Mouse (Mus musculus): ENCODE measurements at regions not wholly inside any gene's neighbourhood (a gene's known extent, or its start where the extent isn't known, plus 50 kb on each side); places are given as distances from the start of the nearest gene placed in this dataset.

- Histone ChIP-seq H3K4me1 (ENCODE audit: control insufficient read depth, insufficient read depth, low read length) (no peaks in the 10 kb centered on the region), H3K27ac (ENCODE audit: low read length) (no peak overlapping the region), H3K27me3 (ENCODE audit: control insufficient read depth, insufficient read depth, low read depth, low read length) (no peaks in the 10 kb centered on the region), H3K36me3 (ENCODE audit: control insufficient read depth, insufficient read depth, low read length) (no peaks in the 10 kb centered on the region), H3K4me2 (ENCODE audit: low read length) (no peak overlapping the region), H3K9me3 (replicated peaks; ENCODE audit: control insufficient read depth, low read length, poor library complexity, severe bottlenecking) (no peaks in the 10 kb centered on the region), H3K9ac (ENCODE audit: low read depth, low read length) (no peak overlapping the region), H3K4me3 (ENCODE audit: low read depth, low read length) (no peak overlapping the region)
- WGBS: 90% methylated on average over 4 of the region's 4 CpGs
- ATAC-seq: no peak
Observed at GRCm38 (mm10) chr13:102094193-102094592, 326.2 kb upstream of the Pik3r1 start.

GRCm38 (mm10) chr13:102103161-102103560 lies 335.1 kb upstream of the Pik3r1 start:
- Histone ChIP-seq H3K36me3 (ENCODE audit: control insufficient read depth, insufficient read depth, low read length) (no peaks in the 10 kb centered on the region), H3K9me3 (replicated peaks; ENCODE audit: control insufficient read depth, low read length, poor library complexity, severe bottlenecking) (no peaks in the 10 kb centered on the region), H3K4me1 (ENCODE audit: control insufficient read depth, insufficient read depth, low read length) (no peaks in the 10 kb centered on the region), H3K27ac (ENCODE audit: low read length) (no peak overlapping the region), H3K9ac (ENCODE audit: low read depth, low read length) (no peak overlapping the region), H3K27me3 (ENCODE audit: control insufficient read depth, insufficient read depth, low read depth, low read length) (no peaks in the 10 kb centered on the region), H3K4me2 (ENCODE audit: low read length) (no peak overlapping the region), H3K4me3 (ENCODE audit: low read depth, low read length) (no peak overlapping the region)
- no peak for ATAC-seq
- WGBS: 76% methylated on average over 1 of the region's 1 CpGs

GRCm38 (mm10) chr13:102106188-102106587 lies 338.2 kb upstream of the Pik3r1 start:
- H3K27me3 ChIP-seq (ENCODE audit: control insufficient read depth, insufficient read depth, low read depth, low read length): no peaks in the 10 kb centered on the region
- H3K4me1 ChIP-seq (ENCODE audit: control insufficient read depth, insufficient read depth, low read length): no peaks in the 10 kb centered on the region
- no peak overlapping the region for H3K9ac ChIP-seq (ENCODE audit: low read depth, low read length)
- no peaks in the 10 kb centered on the region for H3K36me3 ChIP-seq (ENCODE audit: control insufficient read depth, insufficient read depth, low read length)
- no peaks in the 10 kb centered on the region for H3K9me3 ChIP-seq (replicated peaks; ENCODE audit: control insufficient read depth, low read length, poor library complexity, severe bottlenecking)
- no peak overlapping the region for H3K4me3 ChIP-seq (ENCODE audit: low read depth, low read length)
- H3K27ac ChIP-seq (ENCODE audit: low read length): no peak overlapping the region
- 32% methylated on average over 1 of the region's 1 CpGs for WGBS
- H3K4me2 ChIP-seq (ENCODE audit: low read length): no peak overlapping the region
- no peak for ATAC-seq

- Histone ChIP-seq H3K4me2 (ENCODE audit: low read length) (no peak overlapping the region), H3K4me3 (ENCODE audit: low read depth, low read length) (no peak overlapping the region), H3K4me1 (ENCODE audit: control insufficient read depth, insufficient read depth, low read length) (no peaks in the 10 kb centered on the region), H3K27me3 (ENCODE audit: control insufficient read depth, insufficient read depth, low read depth, low read length) (no peaks in the 10 kb centered on the region), H3K9me3 (replicated peaks; ENCODE audit: control insufficient read depth, low read length, poor library complexity, severe bottlenecking) (no peaks in the 10 kb centered on the region), H3K36me3 (ENCODE audit: control insufficient read depth, insufficient read depth, low read length) (no peaks in the 10 kb centered on the region), H3K9ac (ENCODE audit: low read depth, low read length) (no peak overlapping the region), H3K27ac (ENCODE audit: low read length) (no peak overlapping the region)
- no peak for ATAC-seq
- 81% methylated on average over 1 of the region's 1 CpGs for WGBS
Observed at GRCm38 (mm10) chr13:102108204-102108603, 340.2 kb upstream of the Pik3r1 start.

- Histone ChIP-seq H3K27me3 (ENCODE audit: control insufficient read depth, insufficient read depth, low read depth, low read length) (no peaks in the 10 kb centered on the region), H3K27ac (ENCODE audit: low read length) (no peak overlapping the region), H3K9me3 (replicated peaks; ENCODE audit: control insufficient read depth, low read length, poor library complexity, severe bottlenecking) (no peaks in the 10 kb centered on the region), H3K4me3 (ENCODE audit: low read depth, low read length) (no peak overlapping the region), H3K9ac (ENCODE audit: low read depth, low read length) (no peak overlapping the region), H3K4me1 (ENCODE audit: control insufficient read depth, insufficient read depth, low read length) (no peaks in the 10 kb centered on the region), H3K36me3 (ENCODE audit: control insufficient read depth, insufficient read depth, low read length) (no peaks in the 10 kb centered on the region), H3K4me2 (ENCODE audit: low read length) (no peak overlapping the region)
- ATAC-seq: no peak
- 71% methylated on average over 3 of the region's 3 CpGs for WGBS
Observed at GRCm38 (mm10) chr13:102108916-102109315, 340.9 kb upstream of the Pik3r1 start.

- Histone ChIP-seq H3K36me3 (ENCODE audit: control insufficient read depth, insufficient read depth, low read length) (no peaks in the 10 kb centered on the region), H3K27ac (ENCODE audit: low read length) (no peak overlapping the region), H3K4me1 (ENCODE audit: control insufficient read depth, insufficient read depth, low read length) (no peaks in the 10 kb centered on the region), H3K27me3 (ENCODE audit: control insufficient read depth, insufficient read depth, low read depth, low read length) (no peaks in the 10 kb centered on the region), H3K9me3 (replicated peaks; ENCODE audit: control insufficient read depth, low read length, poor library complexity, severe bottlenecking) (no peaks in the 10 kb centered on the region), H3K4me3 (ENCODE audit: low read depth, low read length) (no peak overlapping the region), H3K9ac (ENCODE audit: low read depth, low read length) (no peak overlapping the region), H3K4me2 (ENCODE audit: low read length) (no peak overlapping the region)
- ATAC-seq: no peak
- 97% methylated on average over 5 of the region's 5 CpGs for WGBS
Observed at GRCm38 (mm10) chr13:102113941-102114340, 345.9 kb upstream of the Pik3r1 start.

- no peaks in the 10 kb centered on the region for H3K4me1 ChIP-seq (ENCODE audit: control insufficient read depth, insufficient read depth, low read length)
- 94% methylated on average over 6 of the region's 6 CpGs for WGBS
Observed at GRCm38 (mm10) chr13:102122341-102122740, 354.3 kb upstream of the Pik3r1 start.

GRCm38 (mm10) chr13:102127933-102128430 lies 360.0 kb upstream of the Pik3r1 start:
- Histone ChIP-seq H3K9ac (ENCODE audit: low read depth, low read length) (no peak overlapping the region), H3K4me2 (ENCODE audit: low read length) (no peak overlapping the region), H3K27me3 (ENCODE audit: control insufficient read depth, insufficient read depth, low read depth, low read length) (no peaks in the 10 kb centered on the region), H3K27ac (ENCODE audit: low read length) (no peak overlapping the region), H3K4me3 (ENCODE audit: low read depth, low read length) (no peak overlapping the region), H3K9me3 (replicated peaks; ENCODE audit: control insufficient read depth, low read length, poor library complexity, severe bottlenecking) (no peaks in the 10 kb centered on the region), H3K36me3 (ENCODE audit: control insufficient read depth, insufficient read depth, low read length) (no peaks in the 10 kb centered on the region), H3K4me1 (ENCODE audit: control insufficient read depth, insufficient read depth, low read length) (no peaks in the 10 kb centered on the region)
- 87% methylated on average over 4 of the region's 4 CpGs for WGBS
- no peak for ATAC-seq

More at GRCm38 (mm10) chr13:102122341-102122740, 354.3 kb upstream of the Pik3r1 start:
- no peak overlapping the region for H3K4me2 ChIP-seq (ENCODE audit: low read length)
- H3K4me3 ChIP-seq (ENCODE audit: low read depth, low read length): no peak overlapping the region
- ATAC-seq: no peak
- no peak overlapping the region for H3K9ac ChIP-seq (ENCODE audit: low read depth, low read length)
- no peaks in the 10 kb centered on the region for H3K27me3 ChIP-seq (ENCODE audit: control insufficient read depth, insufficient read depth, low read depth, low read length)
- no peaks in the 10 kb centered on the region for H3K9me3 ChIP-seq (replicated peaks; ENCODE audit: control insufficient read depth, low read length, poor library complexity, severe bottlenecking)
- no peak overlapping the region for H3K27ac ChIP-seq (ENCODE audit: low read length)
- H3K36me3 ChIP-seq (ENCODE audit: control insufficient read depth, insufficient read depth, low read length): no peaks in the 10 kb centered on the region

GRCm38 (mm10) chr13:102131459-102131858 lies 363.4 kb upstream of the Pik3r1 start:
- Histone ChIP-seq H3K9me3 (replicated peaks; ENCODE audit: control insufficient read depth, low read length, poor library complexity, severe bottlenecking) (no peaks in the 10 kb centered on the region), H3K9ac (ENCODE audit: low read depth, low read length) (no peak overlapping the region), H3K4me3 (ENCODE audit: low read depth, low read length) (no peak overlapping the region), H3K36me3 (ENCODE audit: control insufficient read depth, insufficient read depth, low read length) (no peaks in the 10 kb centered on the region), H3K4me1 (ENCODE audit: control insufficient read depth, insufficient read depth, low read length) (no peaks in the 10 kb centered on the region), H3K4me2 (ENCODE audit: low read length) (no peak overlapping the region), H3K27ac (ENCODE audit: low read length) (no peak overlapping the region), H3K27me3 (ENCODE audit: control insufficient read depth, insufficient read depth, low read depth, low read length) (no peaks in the 10 kb centered on the region)
- no peak for ATAC-seq
- WGBS: 83% methylated on average over 2 of the region's 2 CpGs

All from midbrain, embryonic 16.5 days (tissue).